Mouse (Mus musculus) midbrain, embryonic 12.5 days (tissue): ENCODE results near the gene Pepd. TPM values are rescaled to one million over a fixed set of nuclear protein-coding genes. Genes with fewer than 3 reads are reported as not detected.

Experiments used
- ATAC-seq: fragments of 200-750 bp; cut with Nextera tagmentation; 2 replicates; pipeline ENCODE4 v1.8.0; 2017; ENCODE audit warnings: low read depth, moderate TSS enrichment, moderate library complexity; ENCODE audit not compliant: low FRiP score
- H3K27ac ChIP-seq: fragments of 300-500 bp; sonication (generic); replicated peaks from 2 replicates; pipeline ENCODE4 v1.5.1; 2016; ENCODE audit warnings: mild to moderate bottlenecking
- H3K27me3 ChIP-seq: fragments of 300-500 bp; sonication (generic); 2 replicates; pipeline ENCODE4 v1.6.1; 2016; ENCODE audit warnings: mild to moderate bottlenecking
- H3K36me3 ChIP-seq: fragments of 300-500 bp; sonication (generic); 2 replicates; pipeline ENCODE4 v1.6.1; 2016
- H3K4me1 ChIP-seq: fragments of 300-500 bp; sonication (generic); 2 replicates; pipeline ENCODE4 v1.6.1; 2016
- H3K4me2 ChIP-seq: fragments of 300-500 bp; sonication (generic); replicated peaks from 2 replicates; pipeline ENCODE4 v1.6.1; 2016; ENCODE audit warnings: mild to moderate bottlenecking, moderate library complexity
- H3K4me3 ChIP-seq: fragments of 300-500 bp; sonication (generic); 2 replicates; pipeline ENCODE4 v1.5.1; 2016; ENCODE audit warnings: mild to moderate bottlenecking
- H3K9ac ChIP-seq: fragments of 300-500 bp; sonication (generic); replicated peaks from 2 replicates; pipeline ENCODE4 v1.6.1; 2016; ENCODE audit warnings: mild to moderate bottlenecking, moderate library complexity
- H3K9me3 ChIP-seq: fragments of 300-500 bp; sonication (generic); 2 replicates; pipeline ENCODE4 v1.6.1; 2016; ENCODE audit warnings: mild to moderate bottlenecking
- WGBS: fragments of 180-500 bp; shearing (Covaris S2); methylation state at CpG from one replicate; pipeline ENCODE4 v1.1.7; 2016; 5-methylcytosine and 5-hydroxymethylcytosine counted together
- polyA plus RNA-seq: library from polyadenylated mRNA; unstranded; fragments of >200 nt; fragmentation: Nextera tagmentation; extraction: Ambion mirVana; gene quantifications from 2 replicates; pipeline ENCODE4 v1.2.1, GENCODE M21; 2016

Gene Pepd
- polyA plus RNA-seq, 1 experiment from 2014 or later: 59.1 TPM

- Histone ChIP-seq H3K27me3 (no peaks in the 10 kb centered on the region), H3K9me3 (no peaks in the 10 kb centered on the region), H3K4me1 (peaks cover 31% of the 10 kb centered on the region), H3K27ac (no peak overlapping the region), H3K4me3 (no peak overlapping the region), H3K9ac (no peak overlapping the region), H3K36me3 (0 out of 2 replicates have a peak, but pooled peaks cover 2% of the 10 kb centered on the region), H3K4me2 (no peak overlapping the region)
- ATAC-seq: no peak
Measured at GRCm38 (mm10) chr7:34985646-34986045, 73.5 kb downstream of the Pepd start.

DNA sequence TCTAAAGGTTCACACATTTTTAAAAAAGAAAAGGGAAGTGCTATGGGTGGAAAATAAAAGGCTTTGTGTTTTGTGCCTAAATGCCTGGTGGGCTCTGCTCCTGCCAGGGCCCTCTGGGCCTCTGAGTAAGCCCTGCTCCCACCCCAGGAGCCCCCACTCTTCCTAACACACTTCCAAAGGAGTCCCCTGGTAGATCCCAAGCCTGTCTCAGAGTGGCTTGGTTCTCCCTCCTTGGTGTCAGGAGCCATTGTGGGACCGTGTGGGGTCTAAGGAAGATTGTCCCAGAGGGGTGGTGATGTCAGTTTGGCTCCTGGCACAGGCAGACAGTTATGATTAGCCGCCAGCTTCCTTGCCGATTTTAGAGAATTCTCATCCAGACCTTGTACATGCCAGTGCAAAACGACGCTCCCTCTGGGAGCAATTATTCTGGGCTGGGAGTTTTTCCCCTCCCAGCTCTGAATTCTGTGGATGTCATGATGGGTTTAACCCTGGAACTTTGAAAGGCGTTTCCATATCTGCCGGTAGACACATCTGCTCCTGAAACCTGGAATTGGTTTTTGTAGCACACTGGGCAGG lies 74.5 kb downstream of the Pepd start:
- Histone ChIP-seq H3K27me3 (no peaks in the 10 kb centered on the region), H3K27ac (peak overlapping the region; percentile 66), H3K9ac (no peak overlapping the region), H3K9me3 (no peaks in the 10 kb centered on the region), H3K4me2 (no peak overlapping the region), H3K4me1 (peaks cover 31% of the 10 kb centered on the region), H3K36me3 (0 out of 2 replicates have a peak, but pooled peaks cover 2% of the 10 kb centered on the region), H3K4me3 (no peak overlapping the region)
- WGBS: 66% methylated on average over 7 of the region's 7 CpGs
- ATAC-seq: peak; percentile 44

DNA sequence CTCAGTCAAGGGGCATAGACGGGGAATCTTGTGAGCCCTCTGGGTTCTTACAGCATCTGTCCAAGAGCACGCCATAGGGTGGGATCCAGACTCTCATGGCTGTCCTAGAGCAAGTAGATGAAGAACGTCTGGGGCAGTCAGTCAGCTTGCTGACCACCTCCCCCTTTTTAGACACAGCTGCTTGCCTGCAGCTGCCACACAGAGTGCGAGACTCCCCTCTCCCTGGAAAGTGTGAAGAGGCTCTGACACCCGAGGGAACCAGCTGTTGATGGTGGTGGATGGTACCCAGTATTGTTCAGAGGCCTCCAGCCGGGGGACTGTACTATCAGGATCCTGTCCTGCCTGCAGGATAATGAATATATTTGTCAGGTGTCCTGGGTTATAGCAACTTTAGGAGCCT lies 75.1 kb downstream of the Pepd start:
- 0 out of 2 replicates have a peak, but pooled peaks have one; percentile 2 for ATAC-seq

GRCm38 (mm10) chr7:34988488-34988887 lies 76.3 kb downstream of the Pepd start:
- Histone ChIP-seq H3K4me3 (no peak overlapping the region), H3K36me3 (no peaks in the 10 kb centered on the region), H3K9me3 (no peaks in the 10 kb centered on the region), H3K4me2 (no peak overlapping the region), H3K27me3 (no peaks in the 10 kb centered on the region), H3K27ac (peak overlapping the region; percentile 67), H3K9ac (no peak overlapping the region; the same call in 1 of the 2 replicates), H3K4me1 (peaks cover 31% of the 10 kb centered on the region)
- WGBS: 92% methylated on average over 3 of the region's 3 CpGs
- no peak for ATAC-seq

More for the DNA sequence above, 75.1 kb downstream of the Pepd start:
- Histone ChIP-seq H3K4me3 (no peak overlapping the region), H3K27me3 (no peaks in the 10 kb centered on the region), H3K9ac (no peak overlapping the region), H3K27ac (peak overlapping the region; percentile 66), H3K36me3 (no peaks in the 10 kb centered on the region), H3K9me3 (no peaks in the 10 kb centered on the region), H3K4me2 (no peak overlapping the region), H3K4me1 (peaks cover 31% of the 10 kb centered on the region)
- WGBS: 58% methylated on average over 6 of the region's 6 CpGs

- 92% methylated on average over 6 of the region's 6 CpGs for WGBS
- no peaks in the 10 kb centered on the region for H3K36me3 ChIP-seq
- no peak overlapping the region for H3K27ac ChIP-seq
- no peak overlapping the region for H3K4me3 ChIP-seq
- peaks cover 15% of the 10 kb centered on the region for H3K4me1 ChIP-seq
- no peaks in the 10 kb centered on the region for H3K27me3 ChIP-seq
- no peak overlapping the region for H3K4me2 ChIP-seq
- H3K9me3 ChIP-seq: no peaks in the 10 kb centered on the region
- ATAC-seq: no peak
- H3K9ac ChIP-seq: no peak overlapping the region
Measured at GRCm38 (mm10) chr7:34991731-34992246, 79.6 kb downstream of the Pepd start.

- WGBS: 85% methylated on average over 3 of the region's 3 CpGs
- H3K4me2 ChIP-seq: no peak overlapping the region
- H3K4me1 ChIP-seq: peaks cover 5% of the 10 kb centered on the region; the same call in 1 of the 2 replicates
- no peak overlapping the region for H3K9ac ChIP-seq
- no peaks in the 10 kb centered on the region for H3K27me3 ChIP-seq
- H3K4me3 ChIP-seq: no peak overlapping the region
- H3K9me3 ChIP-seq: no peaks in the 10 kb centered on the region
- ATAC-seq: no peak
- H3K36me3 ChIP-seq: no peaks in the 10 kb centered on the region
- H3K27ac ChIP-seq: no peak overlapping the region
Measured at GRCm38 (mm10) chr7:34992766-34993165, 80.6 kb downstream of the Pepd start.

DNA sequence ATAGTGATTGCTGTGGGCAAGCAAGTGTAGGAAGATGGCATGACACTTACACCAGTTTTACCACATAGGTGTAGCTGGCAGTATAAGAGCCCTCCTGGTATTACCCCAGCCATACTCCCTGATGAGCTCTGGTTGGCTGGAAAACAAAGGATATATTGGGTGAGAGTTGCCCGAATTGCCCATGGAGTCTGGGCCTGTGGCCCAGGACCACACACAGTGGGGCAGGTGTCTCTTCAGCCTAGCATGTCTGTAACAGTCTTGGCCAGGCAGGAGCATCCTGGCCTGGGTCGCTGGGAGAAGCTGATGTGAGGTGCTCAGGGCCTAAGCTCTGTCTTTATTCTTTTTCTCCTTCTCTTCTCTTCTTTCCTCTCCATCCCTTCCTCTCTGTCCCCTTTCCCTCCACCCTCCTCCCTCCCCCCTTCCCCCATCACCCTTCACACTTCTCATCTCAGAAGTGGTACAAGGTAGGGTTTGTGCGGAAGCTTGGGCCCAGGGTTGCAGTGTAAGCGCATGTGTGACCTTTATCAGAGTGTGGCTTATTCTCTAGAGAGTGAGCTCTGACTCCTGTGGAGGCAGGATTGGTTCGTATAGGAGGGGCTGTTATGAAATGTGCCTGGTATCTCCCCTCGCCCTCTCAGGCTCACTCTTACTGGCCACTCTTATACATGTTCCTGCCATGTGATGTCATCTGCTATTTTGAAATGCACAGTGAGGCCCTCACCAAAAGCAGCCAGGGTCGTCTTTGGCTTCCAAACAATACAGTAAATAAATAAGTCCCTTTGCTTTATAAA lies 83.9 kb downstream of the Pepd start:
- no peak for ATAC-seq
- Histone ChIP-seq H3K36me3 (no peaks in the 10 kb centered on the region), H3K27me3 (no peaks in the 10 kb centered on the region), H3K9me3 (no peaks in the 10 kb centered on the region), H3K4me1 (no peaks in the 10 kb centered on the region), H3K27ac (no peak overlapping the region), H3K4me2 (no peak overlapping the region), H3K4me3 (no peak overlapping the region), H3K9ac (no peak overlapping the region)
- WGBS: 79% methylated on average over 7 of the region's 7 CpGs

GRCm38 (mm10) chr7:35000839-35001238 lies 88.7 kb downstream of the Pepd start:
- 39% methylated on average over 6 of the region's 6 CpGs for WGBS
- Histone ChIP-seq H3K4me2 (no peak overlapping the region), H3K36me3 (no peaks in the 10 kb centered on the region), H3K9me3 (no peaks in the 10 kb centered on the region), H3K4me1 (peaks cover 8% of the 10 kb centered on the region; the same call in 1 of the 2 replicates), H3K27me3 (no peaks in the 10 kb centered on the region), H3K27ac (no peak overlapping the region), H3K4me3 (no peak overlapping the region), H3K9ac (no peak overlapping the region)
- no peak for ATAC-seq

DNA sequence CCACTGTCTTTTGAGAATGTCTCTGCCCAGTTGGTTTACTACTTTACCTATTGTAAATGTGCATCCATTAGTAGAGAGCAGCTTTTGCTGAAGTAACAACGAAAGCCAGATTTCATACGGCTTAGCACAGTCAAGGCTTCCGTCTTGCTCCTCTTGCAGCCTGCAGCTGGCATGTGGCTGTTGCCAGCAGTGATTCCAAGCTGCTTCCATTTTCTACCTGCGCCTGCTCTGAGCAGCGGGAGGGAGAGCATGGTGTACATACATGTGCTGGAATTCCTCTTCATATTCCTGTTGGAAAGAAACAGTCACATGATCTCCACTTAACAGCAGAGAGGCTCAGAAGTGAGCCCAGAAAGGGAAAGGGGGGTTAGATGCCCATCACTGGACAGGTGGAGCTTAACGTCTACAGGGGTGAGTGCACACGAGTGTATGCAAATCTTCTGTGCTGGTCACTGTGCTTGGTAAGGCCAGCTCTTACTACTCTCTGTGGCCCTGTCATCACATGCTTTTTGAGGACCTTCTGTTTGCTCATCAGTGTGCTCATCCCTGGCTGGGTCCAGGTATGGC lies 91.1 kb downstream of the Pepd start:
- Histone ChIP-seq H3K4me3 (no peak overlapping the region), H3K9me3 (no peaks in the 10 kb centered on the region), H3K4me2 (no peak overlapping the region), H3K4me1 (peaks cover 8% of the 10 kb centered on the region; the same call in 1 of the 2 replicates), H3K27me3 (no peaks in the 10 kb centered on the region), H3K9ac (no peak overlapping the region), H3K27ac (no peak overlapping the region), H3K36me3 (no peaks in the 10 kb centered on the region)
- no peak for ATAC-seq
- WGBS: 62% methylated on average over 7 of the region's 7 CpGs

DNA sequence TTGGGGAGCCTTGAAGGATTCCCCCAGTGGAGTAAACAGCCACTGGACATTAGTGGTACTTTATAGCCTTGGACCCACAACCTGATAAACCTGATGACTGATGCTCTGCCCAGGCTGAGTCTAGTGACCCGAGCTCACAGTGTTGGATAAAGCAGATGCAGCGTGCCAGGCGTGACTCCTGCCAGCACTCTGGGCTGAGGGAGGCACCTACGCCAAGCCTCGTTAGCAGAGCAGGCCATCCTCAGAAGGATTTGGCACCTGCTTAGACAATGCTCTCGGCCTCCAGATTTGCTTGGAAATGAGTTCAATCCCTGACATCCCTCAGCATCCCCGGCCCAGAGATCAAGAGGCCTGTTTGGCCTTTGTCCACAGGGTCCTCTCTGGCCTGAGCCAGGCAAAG lies 94.5 kb downstream of the Pepd start:
- H3K27ac ChIP-seq: no peak overlapping the region
- ATAC-seq: no peak
- no peaks in the 10 kb centered on the region for H3K9me3 ChIP-seq
- no peak overlapping the region for H3K9ac ChIP-seq
- H3K4me3 ChIP-seq: no peak overlapping the region
- WGBS: 91% methylated on average over 7 of the region's 7 CpGs
- H3K36me3 ChIP-seq: no peaks in the 10 kb centered on the region
- H3K4me2 ChIP-seq: no peak overlapping the region
- no peaks in the 10 kb centered on the region for H3K27me3 ChIP-seq
- H3K4me1 ChIP-seq: peaks cover 8% of the 10 kb centered on the region; the same call in 1 of the 2 replicates

GRCm38 (mm10) chr7:35013228-35013627 lies 101.0 kb downstream of the Pepd start:
- Histone ChIP-seq H3K4me2 (no peak overlapping the region), H3K9me3 (no peaks in the 10 kb centered on the region)
- peak; percentile 67 for ATAC-seq

DNA sequence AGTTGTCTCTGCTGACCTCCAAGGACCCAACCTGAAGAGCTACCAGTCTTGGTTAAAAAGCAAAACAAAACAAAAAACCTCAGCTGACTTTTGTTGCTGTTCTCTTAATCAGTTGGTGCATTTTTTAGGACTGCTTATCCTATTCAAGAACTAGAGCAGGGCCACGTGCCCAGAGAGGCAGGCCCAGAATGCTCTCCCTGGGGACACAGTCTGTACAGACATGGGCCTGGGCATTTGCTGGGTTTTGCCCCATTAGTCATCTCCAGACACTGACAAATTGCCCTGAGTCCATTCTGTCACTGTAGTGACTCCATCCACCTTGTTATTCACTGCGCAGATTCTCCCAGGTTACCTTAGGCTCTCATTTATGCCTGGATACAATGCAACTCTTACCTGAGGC lies 103.1 kb downstream of the Pepd start:
- WGBS: 85% methylated on average over 2 of the region's 2 CpGs

More at GRCm38 (mm10) chr7:35013228-35013627, 101.0 kb downstream of the Pepd start:
- H3K27me3 ChIP-seq: no peaks in the 10 kb centered on the region
- H3K27ac ChIP-seq: 0 out of 2 replicates have a peak overlapping the region, but pooled peaks have one; percentile 4
- no peak overlapping the region for H3K9ac ChIP-seq
- H3K4me3 ChIP-seq: no peak overlapping the region
- H3K36me3 ChIP-seq: no peaks in the 10 kb centered on the region
- H3K4me1 ChIP-seq: peaks cover 10% of the 10 kb centered on the region; the same call in 1 of the 2 replicates
- WGBS: 64% methylated on average over 9 of the region's 9 CpGs

More for the DNA sequence above, 103.1 kb downstream of the Pepd start:
- H3K27me3 ChIP-seq: no peaks in the 10 kb centered on the region
- no peak overlapping the region for H3K4me3 ChIP-seq
- H3K9ac ChIP-seq: no peak overlapping the region
- H3K4me2 ChIP-seq: no peak overlapping the region
- H3K4me1 ChIP-seq: peaks cover 10% of the 10 kb centered on the region; the same call in 1 of the 2 replicates
- no peak overlapping the region for H3K27ac ChIP-seq
- H3K36me3 ChIP-seq: no peaks in the 10 kb centered on the region
- H3K9me3 ChIP-seq: no peaks in the 10 kb centered on the region
- ATAC-seq: no peak
